Mouse (Mus musculus) liver, embryonic 14.5 days (tissue): Measurements from ENCODE around the gene Dennd1a.

Experiments used
- CTCF ChIP-seq: IDR thresholded peaks from 2 replicates; pipeline ENCODE4 v1.5.1; 2016; ENCODE audit warnings: antibody characterized with exemption, low read depth, control low read depth
- EP300 ChIP-seq: IDR thresholded peaks from 2 replicates; pipeline ENCODE4 v1.6.1; 2016; ENCODE audit warnings: antibody characterized with exemption, low read depth

GRCm38 (mm10) chr2:38023741-38024130 lies 263.5 kb downstream of the Dennd1a start:
- TF ChIP-seq CTCF (no peak), EP300 (no peak)
